Mouse (Mus musculus) G1E (cell line): ENCODE results near the gene Strn3. TPM values are rescaled to one million over a fixed set of nuclear protein-coding genes. Genes with fewer than 3 reads are reported as not detected.

Experiments
- ATAC-seq: 2 replicates; pipeline ENCODE4 v1.8.0; 2016; ENCODE audit warnings: mild to moderate bottlenecking; ENCODE audit not compliant: insufficient number of reproducible peaks, poor library complexity, low FRiP score, severe bottlenecking; ENCODE audit errors: extremely low read depth
- DNase-seq: peaks from one replicate; pipeline ENCODE4 v3.0.0; 2012; ENCODE audit warnings: low spot score
- H3K27me3 ChIP-seq: 2 replicates; pipeline ENCODE4 v1.6.1; 2012; ENCODE audit warnings: mild to moderate bottlenecking, low read length, inconsistent platforms; ENCODE audit not compliant: insufficient read depth
- H3K36me3 ChIP-seq: replicated peaks from 2 replicates; pipeline ENCODE3; 2012; ENCODE audit warnings: mild to moderate bottlenecking, inconsistent platforms
- H3K4me1 ChIP-seq: 2 replicates; pipeline ENCODE4 v1.6.1; 2012; ENCODE audit warnings: low read depth, low read length, inconsistent platforms, mixed read lengths; ENCODE audit not compliant: insufficient read depth
- H3K4me3 ChIP-seq: 2 replicates; pipeline ENCODE4 v1.5.1; 2012; ENCODE audit warnings: low read depth, mild to moderate bottlenecking, inconsistent platforms, low read length, moderate library complexity, mixed read lengths
- H3K9me3 ChIP-seq: replicated peaks from 2 replicates; pipeline ENCODE4 v1.6.1; 2012; ENCODE audit warnings: inconsistent platforms
- CTCF ChIP-seq: IDR thresholded peaks from 2 replicates; pipeline ENCODE4 v1.5.1; 2012; ENCODE audit warnings: low read depth, low read length, inconsistent platforms, mixed read lengths
- GATA1 ChIP-seq: IDR thresholded peaks from 2 replicates; pipeline ENCODE4 v1.6.1; 2012; ENCODE audit warnings: borderline replicate concordance, low read length, inconsistent platforms, mixed read lengths
- GATA2 ChIP-seq: IDR thresholded peaks from 2 replicates; pipeline ENCODE4 v1.6.1; 2012; ENCODE audit warnings: low read depth, low read length, inconsistent platforms, borderline replicate concordance
- POLR2AphosphoS5 ChIP-seq: IDR thresholded peaks from 2 replicates; pipeline ENCODE4 v1.6.1; 2012; ENCODE audit warnings: low read depth, low read length, inconsistent platforms; ENCODE audit not compliant: insufficient replicate concordance
- TAL1 ChIP-seq: conservative IDR thresholded peaks from 2 replicates; pipeline ENCODE4 v1.6.1; 2012; ENCODE audit warnings: low read depth, low read length, inconsistent platforms, mixed read lengths
- polyA plus RNA-seq: library from polyadenylated mRNA; stranded (reverse); fragments of >175 nt; gene quantifications from 2 replicates; pipeline ENCODE4 v1.2.3, GENCODE M21; 2012
- total RNA-seq, 2 experiments: library from RNA; stranded (forward) in 1 of 2; stranded (reverse) in 1 of 2; fragments of 200-1000 nt in 1 of 2; fragments of >200 nt in 1 of 2; fragmentation: Nextera tagmentation in 1 of 2; gene quantifications; 2 replicates each; pipeline ENCODE4 v1.2.3; 2014 to 2017

Strn3 gene
- total and polyA plus RNA-seq, 3 experiments = 20.0 to 102 (median 93.1) TPM

DNA sequence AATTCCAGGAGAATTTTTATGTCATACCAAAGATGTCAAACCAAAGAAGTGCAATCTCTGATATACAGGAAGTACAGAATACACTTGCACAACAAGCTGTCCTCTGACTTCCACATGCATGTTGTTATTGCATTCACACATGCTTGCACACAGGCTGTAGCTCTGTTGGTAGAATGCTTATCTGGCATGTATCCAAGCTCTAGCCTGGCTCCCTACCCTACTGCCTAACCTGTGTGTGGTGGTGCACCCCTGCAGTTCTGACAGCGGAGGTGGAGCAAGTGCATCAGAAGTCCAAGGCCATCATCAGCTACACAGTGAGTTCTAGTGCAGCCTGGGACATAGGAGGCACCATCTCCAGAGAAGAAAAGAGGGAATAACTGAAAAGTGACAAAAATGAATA is 12.9 kb downstream of the Strn3 start:
- no peaks in the 10 kb centered on the region for H3K27me3 ChIP-seq
- TF ChIP-seq GATA1 (no peak), CTCF (no peak), TAL1 (no peak), GATA2 (no peak), POLR2AphosphoS5 (no peak)
- H3K9me3 ChIP-seq = no peaks in the 10 kb centered on the region
- H3K4me1 ChIP-seq = peaks cover 30% of the 10 kb centered on the region
- peaks cover 27% of the 10 kb centered on the region for H3K36me3 ChIP-seq
- DNase-seq = no peak
- H3K4me3 ChIP-seq = no peak overlapping the region
- no peak; the same call in 1 of the 2 replicates for ATAC-seq

DNA sequence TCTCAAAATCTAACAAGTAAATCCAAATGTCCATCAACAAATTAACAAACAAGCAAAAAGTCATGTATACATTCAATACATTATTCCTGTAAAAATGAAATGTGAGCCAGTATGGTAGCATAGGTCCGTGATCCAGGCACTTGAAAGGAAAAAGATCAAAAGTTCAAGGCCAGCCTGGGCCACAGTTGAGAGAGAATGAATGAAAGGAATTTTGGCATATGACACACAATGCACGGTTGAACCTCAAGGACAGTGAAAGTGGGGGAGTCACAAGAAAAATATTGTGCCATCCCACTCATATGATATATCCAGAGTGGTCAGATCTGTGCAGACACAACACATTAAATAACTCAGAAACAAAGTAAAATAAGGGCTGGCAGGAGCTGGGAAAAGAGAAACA is 15.3 kb downstream of the Strn3 start:
- H3K4me1 ChIP-seq = peaks cover 36% of the 10 kb centered on the region

GRCm38 (mm10) chr12:51673270-51673669 is 18.4 kb downstream of the Strn3 start:
- TF ChIP-seq TAL1 (no peak), GATA1 (no peak), CTCF (no peak), POLR2AphosphoS5 (no peak), GATA2 (no peak)
- peaks cover 31% of the 10 kb centered on the region for H3K4me1 ChIP-seq
- ATAC-seq = 0 out of 2 replicates have a peak, but pooled peaks have one; percentile 38
- no peaks in the 10 kb centered on the region for H3K9me3 ChIP-seq
- DNase-seq = no peak
- H3K27me3 ChIP-seq = no peaks in the 10 kb centered on the region
- H3K36me3 ChIP-seq = peaks cover 15% of the 10 kb centered on the region
- H3K4me3 ChIP-seq = no peak overlapping the region

More for the DNA sequence above, 15.3 kb downstream of the Strn3 start:
- ATAC-seq (no peak), DNase-seq (no peak)
- H3K9me3 ChIP-seq = no peaks in the 10 kb centered on the region
- no peaks in the 10 kb centered on the region for H3K27me3 ChIP-seq
- peaks cover 16% of the 10 kb centered on the region for H3K36me3 ChIP-seq
- no peak overlapping the region for H3K4me3 ChIP-seq
- TF ChIP-seq TAL1 (no peak), GATA1 (no peak), GATA2 (no peak), POLR2AphosphoS5 (no peak), CTCF (no peak)

DNA sequence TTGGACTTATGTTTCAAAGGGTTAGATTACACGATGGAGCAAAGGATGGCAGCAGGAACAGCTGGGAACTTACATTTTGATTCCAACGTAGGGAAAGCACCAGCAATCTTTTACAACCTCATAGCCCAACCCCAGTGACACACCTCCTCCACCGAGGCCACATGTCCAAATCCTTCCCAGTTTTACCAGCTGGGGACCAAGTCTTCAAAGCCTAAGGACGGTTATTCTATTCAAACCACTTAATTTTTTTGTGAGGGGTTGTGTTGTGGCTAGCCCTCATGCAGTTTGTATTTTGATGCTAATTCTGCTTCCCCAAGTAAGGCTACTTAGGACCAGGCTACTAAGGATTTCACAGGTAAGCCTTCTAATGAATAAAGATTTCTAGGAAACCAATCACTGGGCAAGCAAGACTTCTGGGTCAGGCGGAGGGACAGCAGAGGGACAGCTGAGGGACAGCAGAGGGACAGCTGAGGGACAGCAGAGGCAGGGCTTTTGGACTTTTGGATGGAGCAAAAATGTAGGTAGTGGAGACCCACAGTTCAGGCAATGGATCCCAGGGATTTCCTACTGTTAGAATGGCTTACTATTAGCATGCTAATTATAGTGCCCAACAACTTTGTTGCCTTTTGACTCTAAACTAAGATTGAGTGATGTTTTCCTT is 20.3 kb downstream of the Strn3 start:
- peaks cover 28% of the 10 kb centered on the region for H3K4me1 ChIP-seq
- no peaks in the 10 kb centered on the region for H3K27me3 ChIP-seq
- H3K4me3 ChIP-seq = no peak overlapping the region
- no peak for ATAC-seq
- peaks cover 13% of the 10 kb centered on the region for H3K36me3 ChIP-seq
- no peak for DNase-seq
- no peaks in the 10 kb centered on the region for H3K9me3 ChIP-seq
- TF ChIP-seq TAL1 (no peak), CTCF (no peak), GATA1 (no peak), POLR2AphosphoS5 (no peak), GATA2 (no peak)

- H3K4me3 ChIP-seq = no peak overlapping the region
- H3K4me1 ChIP-seq = peaks cover 28% of the 10 kb centered on the region
- H3K9me3 ChIP-seq = no peaks in the 10 kb centered on the region
- H3K27me3 ChIP-seq = no peaks in the 10 kb centered on the region
- TF ChIP-seq GATA2 (no peak), POLR2AphosphoS5 (no peak), TAL1 (no peak), CTCF (no peak), GATA1 (no peak)
- ATAC-seq = peak; percentile 32; the same call in 1 of the 2 replicates
- no peak for DNase-seq
- peaks cover 21% of the 10 kb centered on the region for H3K36me3 ChIP-seq
Observed at GRCm38 (mm10) chr12:51666708-51667430, 24.8 kb downstream of the Strn3 start.

GRCm38 (mm10) chr12:51663908-51664307 is 27.8 kb downstream of the Strn3 start:
- TF ChIP-seq GATA2 (no peak), POLR2AphosphoS5 (no peak), TAL1 (no peak), GATA1 (no peak), CTCF (no peak)
- Histone ChIP-seq H3K4me3 (no peak overlapping the region), H3K4me1 (peaks cover 20% of the 10 kb centered on the region), H3K9me3 (no peaks in the 10 kb centered on the region), H3K27me3 (no peaks in the 10 kb centered on the region), H3K36me3 (peaks cover 20% of the 10 kb centered on the region)
- DNase-seq = no peak
- no peak for ATAC-seq
